Mouse (Mus musculus) urinary bladder, postnatal 36 days (tissue): ENCODE measurements at regions not wholly inside any gene's neighbourhood (a gene's known extent, or its start where the extent isn't known, plus 50 kb on each side); places are given as distances from the start of the nearest gene placed in this dataset.

Source experiments
- DNase-seq, 2 experiments: peaks; one replicate each; pipeline ENCODE4 v3.0.0; 2022; ENCODE audit warnings: low spot score in 2 of 2, mixed read lengths in 1 of 2

GRCm38 (mm10) chr16:90666271-90666986 lies 60.8 kb downstream of the Mis18a start:
- no peak for DNase-seq

GRCm38 (mm10) chr16:90664086-90664485 lies 63.1 kb downstream of the Mis18a start:
- no peak for DNase-seq

GRCm38 (mm10) chr16:90658050-90658449 lies 69.2 kb downstream of the Mis18a start:
- DNase-seq, result no peak

- no peak for DNase-seq
Observed at GRCm38 (mm10) chr16:90657027-90657426, 70.2 kb downstream of the Mis18a start.

- no peak for DNase-seq
Observed at GRCm38 (mm10) chr16:90656571-90657011, 70.6 kb downstream of the Mis18a start.

GRCm38 (mm10) chr16:90654853-90655252 lies 72.4 kb downstream of the Mis18a start:
- no peak for DNase-seq

GRCm38 (mm10) chr16:90652821-90653220 lies 74.4 kb downstream of the Mis18a start:
- no peak for DNase-seq

- DNase-seq, result no peak
Observed at GRCm38 (mm10) chr16:90648161-90648560, 79.0 kb downstream of the Mis18a start.

- no peak for DNase-seq
Observed at GRCm38 (mm10) chr16:90642671-90643070, 84.5 kb downstream of the Mis18a start.

GRCm38 (mm10) chr16:90635216-90635615 lies 92.0 kb downstream of the Mis18a start:
- DNase-seq, result no peak

GRCm38 (mm10) chr16:90629976-90630375 lies 97.2 kb downstream of the Mis18a start:
- no peak for DNase-seq

- DNase-seq, result no peak
Observed at GRCm38 (mm10) chr16:90629121-90629930, 97.9 kb downstream of the Mis18a start.

GRCm38 (mm10) chr16:90628605-90629120 lies 98.5 kb downstream of the Mis18a start:
- DNase-seq, result no peak

- DNase-seq, result no peak
Observed at GRCm38 (mm10) chr16:90626035-90626670, 101.1 kb downstream of the Mis18a start.

- no peak for DNase-seq
Observed at GRCm38 (mm10) chr16:90625301-90626034, 101.7 kb downstream of the Mis18a start.

GRCm38 (mm10) chr16:90624039-90624625 lies 103.1 kb downstream of the Mis18a start:
- peak; percentile 39 to 74 for DNase-seq

GRCm38 (mm10) chr16:90622677-90623225 lies 104.5 kb downstream of the Mis18a start:
- DNase-seq, result no peak

- DNase-seq, result no peak
Observed at GRCm38 (mm10) chr16:90621761-90622411, 105.3 kb downstream of the Mis18a start.

GRCm38 (mm10) chr16:90619565-90620311 lies 107.5 kb downstream of the Mis18a start:
- DNase-seq, result no peak

- DNase-seq, result no peak
Observed at GRCm38 (mm10) chr16:90615791-90616190, 111.4 kb downstream of the Mis18a start.
